Mouse (Mus musculus) forebrain, postnatal 0 days (tissue): ENCODE measurements around the gene Ap5b1. TPM values are rescaled to one million over a fixed set of nuclear protein-coding genes. Genes with fewer than 3 reads are reported as not detected.

Source experiments
- ATAC-seq: fragments of 200-750 bp; cut with Nextera tagmentation; 2 replicates; pipeline ENCODE4 v1.8.0; 2017; ENCODE audit warnings: mild to moderate bottlenecking, moderate library complexity
- DNase-seq: peaks from one replicate; pipeline ENCODE4 v3.0.0-alpha.2; 2015
- H3K27ac ChIP-seq: fragments of 300-500 bp; sonication (generic); 2 replicates; pipeline ENCODE4 v1.5.1; 2014; ENCODE audit warnings: low read depth, mild to moderate bottlenecking, antibody characterized with exemption, low read length, moderate library complexity, mixed read lengths
- H3K27me3 ChIP-seq: fragments of 300-500 bp; sonication (generic); 2 replicates; pipeline ENCODE4 v1.6.1; 2014; ENCODE audit warnings: mild to moderate bottlenecking, low read length, mixed read lengths; ENCODE audit not compliant: insufficient read depth
- H3K36me3 ChIP-seq: fragments of 300-500 bp; sonication (generic); 2 replicates; pipeline ENCODE4 v1.6.1; 2014; ENCODE audit warnings: mild to moderate bottlenecking, moderate library complexity; ENCODE audit not compliant: insufficient read depth
- H3K4me1 ChIP-seq: fragments of 300-500 bp; sonication (generic); 2 replicates; pipeline ENCODE4 v1.6.1; 2014; ENCODE audit warnings: antibody characterized with exemption; ENCODE audit not compliant: insufficient read depth
- H3K4me2 ChIP-seq: fragments of 300-500 bp; sonication (generic); 2 replicates; pipeline ENCODE4 v1.6.1; 2014; ENCODE audit warnings: low read depth, mild to moderate bottlenecking, moderate library complexity
- H3K4me3 ChIP-seq: fragments of 300-500 bp; sonication (generic); 2 replicates; pipeline ENCODE4 v1.5.1; 2014; ENCODE audit warnings: low read depth, low read length, mixed read lengths
- H3K9ac ChIP-seq: fragments of 300-500 bp; sonication (generic); 2 replicates; pipeline ENCODE4 v1.6.1; 2014; ENCODE audit warnings: mild to moderate bottlenecking
- H3K9me3 ChIP-seq: fragments of 300-500 bp; sonication (generic); 2 replicates; pipeline ENCODE4 v1.6.1; 2016; ENCODE audit warnings: low read length
- CTCF ChIP-seq: sonication (generic); IDR thresholded peaks from 2 replicates; pipeline ENCODE4 v1.5.1; 2016; ENCODE audit warnings: antibody characterized with exemption, control low read depth, low read depth
- WGBS: fragments of 180-500 bp; shearing (Covaris S2); extraction: QIAGEN DNeasy Blood & Tissue Kit; methylation state at CpG from one replicate; pipeline ENCODE4 v1.1.7; 2014; 5-methylcytosine and 5-hydroxymethylcytosine counted together
- polyA plus RNA-seq: library from polyadenylated mRNA; unstranded; fragments of >200 nt; fragmentation: Nextera tagmentation; extraction: Ambion mirVana; gene quantifications from 2 replicates; pipeline ENCODE4 v1.2.1, GENCODE M21; 2015
- total RNA-seq: library from RNA; depleted of rRNA; stranded (reverse); fragments of >200 nt; gene quantifications from 2 replicates; pipeline ENCODE4 v1.2.3, GENCODE M21; 2014

Gene Ap5b1
- total and polyA plus RNA-seq, 2 experiments from 2014 or later: 1.6 to 9.0 TPM

DNA sequence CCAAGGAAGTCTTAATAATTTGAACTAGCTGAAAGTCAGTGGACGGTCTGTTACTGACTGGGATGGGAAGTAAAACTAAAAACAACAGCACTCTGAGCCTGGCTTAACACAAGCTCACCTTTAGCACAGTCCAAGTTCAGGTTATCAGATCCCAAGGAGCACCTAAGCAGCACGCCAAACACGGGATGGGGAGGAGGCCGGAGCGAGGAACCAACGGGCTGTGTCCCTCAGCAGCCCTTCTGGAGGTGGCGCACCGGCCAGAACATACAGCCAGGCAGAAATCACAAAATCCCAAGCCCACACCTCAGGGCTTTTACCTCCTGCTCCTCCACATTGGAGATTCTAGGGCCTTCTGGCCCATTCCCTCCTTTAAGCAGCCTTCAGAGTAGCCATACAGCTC is 9.1 kb upstream of the Ap5b1 start:
- Histone ChIP-seq H3K27me3 (peaks cover 54% of the 10 kb centered on the region), H3K27ac (no peak overlapping the region)
- 63% methylated on average over 8 of the region's 8 CpGs for WGBS

GRCm38 (mm10) chr19:5559229-5559628 is 8.6 kb upstream of the Ap5b1 start:
- Histone ChIP-seq H3K27ac (no peak overlapping the region), H3K9ac (no peak overlapping the region), H3K9me3 (no peaks in the 10 kb centered on the region), H3K36me3 (no peaks in the 10 kb centered on the region), H3K27me3 (peaks cover 54% of the 10 kb centered on the region), H3K4me2 (no peak overlapping the region), H3K4me1 (no peaks in the 10 kb centered on the region; the same call in 1 of the 2 replicates), H3K4me3 (no peak overlapping the region)
- ATAC-seq (no peak), DNase-seq (no peak)
- 19% methylated on average over 8 of the region's 8 CpGs for WGBS
- TF ChIP-seq CTCF: no peak

More for the DNA sequence above, 9.1 kb upstream of the Ap5b1 start:
- H3K4me2 ChIP-seq: no peak overlapping the region
- no peaks in the 10 kb centered on the region for H3K9me3 ChIP-seq
- no peak overlapping the region for H3K4me3 ChIP-seq
- H3K4me1 ChIP-seq: no peaks in the 10 kb centered on the region; the same call in 1 of the 2 replicates
- TF ChIP-seq CTCF: no peak
- no peak overlapping the region for H3K9ac ChIP-seq
- DNase-seq: no peak
- ATAC-seq: no peak
- H3K36me3 ChIP-seq: no peaks in the 10 kb centered on the region

DNA sequence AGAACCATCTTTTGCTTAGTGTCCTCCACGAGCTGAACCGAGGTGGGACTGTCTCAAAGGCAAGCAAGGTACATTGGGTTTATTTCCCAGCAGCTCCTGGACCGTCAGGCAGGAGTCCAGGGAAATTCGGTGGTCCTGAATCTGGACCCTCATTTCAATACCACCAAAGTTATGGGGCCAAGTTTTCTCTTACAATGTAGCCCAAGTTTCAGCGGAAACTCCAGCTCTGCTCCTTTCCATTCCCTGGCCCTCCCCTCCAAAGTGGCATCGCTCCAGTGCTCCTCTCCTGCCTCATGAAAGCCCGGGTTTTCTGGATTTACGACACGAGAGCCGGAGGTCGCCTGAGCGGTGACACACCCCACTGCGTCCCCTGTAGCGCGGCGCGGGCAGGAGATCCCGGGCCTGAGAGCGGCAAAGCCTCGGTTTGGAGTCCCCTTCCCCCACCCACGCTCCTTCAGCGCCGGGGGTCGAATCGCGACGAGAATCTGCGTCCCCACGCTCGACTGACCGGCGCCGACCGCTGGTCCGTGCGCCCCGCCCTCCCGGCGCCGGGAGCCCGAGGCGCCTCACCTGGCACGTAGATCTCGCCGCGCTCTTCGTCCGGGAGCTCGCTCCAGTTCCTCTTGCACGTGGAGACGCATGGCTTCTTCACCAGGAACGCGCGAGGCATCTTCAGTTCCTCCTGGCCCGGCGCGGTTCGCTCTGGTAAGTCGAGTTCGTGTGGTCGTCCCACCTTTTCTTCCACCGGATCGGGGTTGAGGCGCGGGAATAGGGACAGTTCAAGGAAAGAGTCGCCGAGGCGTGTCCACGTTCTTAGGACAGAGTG is 8.0 kb upstream of the Ap5b1 start:
- H3K9me3 ChIP-seq: no peaks in the 10 kb centered on the region
- H3K4me1 ChIP-seq: no peaks in the 10 kb centered on the region; the same call in 1 of the 2 replicates
- TF ChIP-seq CTCF: no peak
- H3K27me3 ChIP-seq: peaks cover 54% of the 10 kb centered on the region
- 3% methylated on average over 69 of the region's 69 CpGs for WGBS
- H3K4me3 ChIP-seq: peak overlapping the region; percentile 39
- no peak overlapping the region for H3K27ac ChIP-seq
- no peaks in the 10 kb centered on the region for H3K36me3 ChIP-seq
- H3K9ac ChIP-seq: peak overlapping the region; percentile 44
- DNase-seq: peak; percentile 26
- H3K4me2 ChIP-seq: peak overlapping the region; percentile 68
- no peak for ATAC-seq

DNA sequence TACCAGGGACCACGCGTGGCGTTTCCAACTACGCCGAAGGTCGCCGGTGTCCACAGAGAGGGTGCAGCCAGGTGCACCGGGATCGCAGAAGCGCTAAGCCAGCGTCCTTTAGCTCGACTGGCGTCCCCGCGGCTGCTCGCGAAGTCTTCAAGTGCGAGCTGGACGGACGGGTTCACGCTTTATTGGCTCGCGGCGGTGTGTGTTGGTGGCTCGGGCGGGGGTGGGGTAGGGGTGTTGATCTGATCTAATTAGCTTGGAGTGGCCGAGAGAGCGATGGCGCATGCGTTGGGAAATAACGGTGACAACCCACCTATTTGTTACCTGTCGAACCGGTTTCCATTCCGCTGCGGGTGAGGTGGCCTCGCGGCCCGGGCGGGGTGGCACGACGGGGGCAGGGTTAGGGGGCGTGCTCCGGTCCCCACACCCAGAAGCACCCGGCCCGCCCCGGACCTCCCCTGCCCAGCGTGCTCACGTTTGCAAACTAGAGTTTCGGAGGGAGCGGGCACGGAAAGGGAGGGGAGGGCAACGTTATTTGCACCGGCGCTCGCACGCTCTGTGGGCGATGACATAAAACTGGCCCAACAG is 7.3 kb upstream of the Ap5b1 start, which contains the start of gene Ovol1:
TSS of gene Ovol1 (minus strand) at position 190 of the 585 bp plus-strand sequence.
- ATAC-seq: no peak
- DNase-seq: no peak
- H3K27me3 ChIP-seq: peaks cover 54% of the 10 kb centered on the region

DNA sequence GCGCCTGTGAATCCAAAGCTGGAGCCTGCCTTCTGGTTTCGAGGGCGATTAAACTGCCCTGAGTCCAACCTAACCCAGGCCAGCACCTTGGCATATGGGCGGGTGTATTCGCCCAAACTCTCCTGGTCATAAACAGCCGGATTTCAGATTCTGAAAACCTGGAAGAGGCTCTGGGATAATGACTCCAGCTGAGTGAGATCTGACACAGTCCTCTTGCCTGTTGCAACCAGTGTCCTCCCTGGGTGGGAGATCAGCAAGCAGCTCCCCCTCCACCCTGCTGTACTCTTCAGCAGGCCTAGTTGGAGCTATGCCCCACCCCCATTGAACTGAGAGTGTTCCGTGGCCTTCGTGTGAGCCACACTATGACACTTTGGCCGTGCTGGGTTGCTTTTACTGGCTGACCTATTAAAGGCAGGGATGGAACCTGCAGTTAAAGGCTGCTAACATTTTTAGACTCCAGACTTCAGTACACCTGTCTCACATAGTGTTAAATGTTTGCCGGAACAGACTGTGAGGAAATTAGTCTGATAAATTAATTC is 6.5 kb upstream of the Ap5b1 start:
- no peak for TF ChIP-seq CTCF
- peaks cover 54% of the 10 kb centered on the region for H3K27me3 ChIP-seq
- H3K4me3 ChIP-seq: peak overlapping the region; percentile 39; the same call in 1 of the 2 replicates
- ATAC-seq (no peak), DNase-seq (no peak)
- no peaks in the 10 kb centered on the region for H3K9me3 ChIP-seq
- H3K4me2 ChIP-seq: peak overlapping the region; percentile 68
- H3K4me1 ChIP-seq: no peaks in the 10 kb centered on the region; the same call in 1 of the 2 replicates
- H3K27ac ChIP-seq: no peak overlapping the region
- WGBS: 14% methylated on average over 10 of the region's 10 CpGs
- no peaks in the 10 kb centered on the region for H3K36me3 ChIP-seq
- H3K9ac ChIP-seq: no peak overlapping the region

More for the DNA sequence above, 7.3 kb upstream of the Ap5b1 start, which contains the start of gene Ovol1:
- H3K4me1 ChIP-seq: no peaks in the 10 kb centered on the region; the same call in 1 of the 2 replicates
- no peaks in the 10 kb centered on the region for H3K36me3 ChIP-seq
- H3K4me3 ChIP-seq: peak within 1 kb of the TSS; percentile 39
- no peaks in the 10 kb centered on the region for H3K9me3 ChIP-seq
- TF ChIP-seq CTCF: no peak
- no peak within 1 kb of the TSS for H3K27ac ChIP-seq
- peak within 1 kb of the TSS; percentile 44 for H3K9ac ChIP-seq
- H3K4me2 ChIP-seq: peak within 1 kb of the TSS; percentile 68
- 1% methylated on average over 54 of the region's 57 CpGs for WGBS

GRCm38 (mm10) chr19:5561886-5562285 is 5.9 kb upstream of the Ap5b1 start:
- H3K9me3 ChIP-seq: no peaks in the 10 kb centered on the region
- 51% methylated on average over 3 of the region's 3 CpGs for WGBS
- H3K9ac ChIP-seq: no peak overlapping the region
- ATAC-seq: no peak
- no peak overlapping the region for H3K4me2 ChIP-seq
- no peak overlapping the region for H3K27ac ChIP-seq
- peaks cover 51% of the 10 kb centered on the region for H3K27me3 ChIP-seq
- peaks cover 1% of the 10 kb centered on the region; the same call in 1 of the 2 replicates for H3K4me1 ChIP-seq
- H3K4me3 ChIP-seq: no peak overlapping the region
- no peaks in the 10 kb centered on the region for H3K36me3 ChIP-seq
- no peak for DNase-seq
- TF ChIP-seq CTCF: no peak
